Mouse (Mus musculus) embryonic fibroblast, embryonic 13.5 days (primary cell): ENCODE measurements around the gene Plxna2.

Experiments
- CTCF ChIP-seq: IDR thresholded peaks from 2 replicates; pipeline ENCODE4 v1.5.1; 2011; ENCODE audit warnings: mild to moderate bottlenecking, control low read depth, low read length, moderate library complexity, borderline replicate concordance; ENCODE audit not compliant: insufficient read depth
- POLR2A ChIP-seq: IDR thresholded peaks from 2 replicates; pipeline ENCODE4 v1.6.1; 2011; ENCODE audit warnings: low read depth, mild to moderate bottlenecking, control low read depth, low read length, moderate library complexity

DNA sequence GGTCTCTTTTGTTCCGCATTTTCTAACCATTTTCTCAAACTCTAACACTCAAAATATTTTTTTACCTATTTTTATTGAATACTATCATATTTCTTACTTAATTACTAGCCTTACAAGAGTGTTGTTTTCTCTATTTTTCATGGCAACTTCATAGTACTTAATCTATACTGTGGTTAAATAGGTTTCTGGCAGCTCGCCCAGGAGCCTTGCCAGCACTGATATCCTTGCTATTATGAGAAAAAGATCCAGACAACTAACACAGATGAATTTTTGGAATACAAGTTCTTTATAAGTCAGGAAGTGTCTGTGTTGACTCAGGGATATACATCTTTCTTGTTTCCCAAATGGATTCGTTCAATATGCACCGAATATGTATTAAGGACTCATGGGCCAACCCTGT, 229.0 kb downstream of the Plxna2 start:
- TF ChIP-seq CTCF, result no peak
- no peak for TF ChIP-seq POLR2A
